Mouse (Mus musculus): ENCODE results near the gene Srsf1. TPM values are rescaled to one million over a fixed set of nuclear protein-coding genes. Genes with fewer than 3 reads are reported as not detected.

Srsf1 gene
- polyA plus RNA-seq, 1 experiment from 2014 or later, result 88.1 TPM

DNA sequence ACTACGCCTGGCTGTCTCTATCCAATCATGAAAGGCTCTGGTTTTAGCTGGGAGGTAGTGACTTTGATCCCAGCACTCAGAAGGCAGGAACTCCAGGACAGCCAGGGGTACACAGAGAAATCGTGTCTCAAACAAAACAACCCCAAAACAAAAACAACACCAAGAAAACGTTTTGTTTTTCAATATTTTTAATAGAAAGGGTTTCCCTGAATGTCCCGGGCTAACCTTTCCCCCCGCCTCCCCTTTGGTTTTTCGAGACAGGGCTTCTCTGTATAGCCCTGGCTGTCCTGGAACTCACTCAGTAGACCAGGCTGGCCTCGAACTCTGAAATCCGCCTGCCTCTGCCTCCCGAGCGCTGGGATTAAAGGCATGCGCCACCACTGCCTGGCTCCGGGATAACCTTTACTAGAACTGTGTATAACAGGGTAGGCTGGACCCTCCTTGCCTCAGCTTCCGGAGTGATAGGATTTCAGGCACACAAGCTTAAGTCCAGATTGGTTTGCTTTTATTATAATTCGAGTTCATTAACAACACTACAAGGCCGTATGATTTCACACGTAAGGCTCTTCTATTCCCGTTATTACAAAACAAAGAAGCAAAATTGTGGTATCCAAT is 743 bp upstream of the Srsf1 start:
- TF ChIP-seq EP300 (IDR thresholded peaks at IDR 0.05), result no peak
- no peak for TF ChIP-seq CTCF (IDR thresholded peaks at IDR 0.05)

DNA sequence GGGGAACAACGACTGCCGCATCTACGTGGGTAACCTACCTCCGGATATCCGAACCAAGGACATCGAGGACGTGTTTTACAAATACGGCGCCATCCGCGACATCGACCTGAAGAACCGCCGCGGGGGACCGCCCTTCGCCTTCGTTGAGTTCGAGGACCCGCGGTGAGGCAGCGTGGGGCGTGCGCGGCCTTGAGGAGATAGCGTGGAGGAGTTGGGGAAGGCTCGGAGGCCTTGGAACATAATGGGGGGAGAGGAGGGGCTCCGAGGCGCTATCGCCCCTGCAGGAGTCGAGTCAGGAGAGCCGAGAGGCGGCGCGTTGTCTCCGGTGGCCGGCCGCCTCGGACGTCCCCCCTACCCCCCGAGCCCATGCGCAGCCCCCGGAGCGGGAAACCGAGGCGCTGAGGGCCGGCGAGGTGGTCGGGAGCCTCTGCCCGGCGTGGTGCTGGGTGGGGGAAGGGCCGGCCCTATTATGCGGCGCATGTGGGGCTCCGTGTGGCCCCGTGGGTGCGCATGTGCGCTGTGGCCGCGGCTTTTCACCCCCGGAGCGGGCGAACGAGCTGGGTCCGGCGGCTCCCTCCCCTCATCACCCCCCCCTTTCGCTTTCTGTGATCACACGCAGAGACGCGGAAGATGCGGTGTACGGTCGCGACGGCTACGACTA is 828 bp downstream of the Srsf1 start:
- no peak for TF ChIP-seq EP300 (IDR thresholded peaks at IDR 0.05)
- TF ChIP-seq CTCF (IDR thresholded peaks at IDR 0.05), result no peak; the same call in 1 of the 2 replicates
- ATAC-seq, result peak; percentile 72
- WGBS, result under 1% methylated on average over 52 of the region's 76 CpGs

More for the DNA sequence above, 743 bp upstream of the Srsf1 start:
- DNase-seq (ENCODE audit: low spot score) (no peak), ATAC-seq (no peak)
- Histone ChIP-seq H3K9me3 (ENCODE audit: low read length) (no peaks in the 10 kb centered on the region), H3K9ac (replicated peaks; ENCODE audit: low read depth) (0 out of 2 replicates have a peak overlapping the region, but pooled peaks have one; percentile 96), H3K4me3 (ENCODE audit: low read depth, low read length) (peak overlapping the region; percentile 92; the same call in 1 of the 2 replicates), H3K27me3 (replicated peaks; ENCODE audit: insufficient read depth, low read length) (no peaks in the 10 kb centered on the region), H3K36me3 (ENCODE audit: insufficient read depth, low read length) (no peaks in the 10 kb centered on the region), H3K4me2 (replicated peaks; ENCODE audit: low read depth, low read length) (peak overlapping the region; percentile 66), H3K4me1 (ENCODE audit: insufficient read depth, low read depth, low read length) (peaks cover 7% of the 10 kb centered on the region; the same call in 1 of the 2 replicates), H3K27ac (ENCODE audit: low read length) (no peak overlapping the region)
- WGBS, result 53% methylated on average over 17 of the region's 17 CpGs

DNA sequence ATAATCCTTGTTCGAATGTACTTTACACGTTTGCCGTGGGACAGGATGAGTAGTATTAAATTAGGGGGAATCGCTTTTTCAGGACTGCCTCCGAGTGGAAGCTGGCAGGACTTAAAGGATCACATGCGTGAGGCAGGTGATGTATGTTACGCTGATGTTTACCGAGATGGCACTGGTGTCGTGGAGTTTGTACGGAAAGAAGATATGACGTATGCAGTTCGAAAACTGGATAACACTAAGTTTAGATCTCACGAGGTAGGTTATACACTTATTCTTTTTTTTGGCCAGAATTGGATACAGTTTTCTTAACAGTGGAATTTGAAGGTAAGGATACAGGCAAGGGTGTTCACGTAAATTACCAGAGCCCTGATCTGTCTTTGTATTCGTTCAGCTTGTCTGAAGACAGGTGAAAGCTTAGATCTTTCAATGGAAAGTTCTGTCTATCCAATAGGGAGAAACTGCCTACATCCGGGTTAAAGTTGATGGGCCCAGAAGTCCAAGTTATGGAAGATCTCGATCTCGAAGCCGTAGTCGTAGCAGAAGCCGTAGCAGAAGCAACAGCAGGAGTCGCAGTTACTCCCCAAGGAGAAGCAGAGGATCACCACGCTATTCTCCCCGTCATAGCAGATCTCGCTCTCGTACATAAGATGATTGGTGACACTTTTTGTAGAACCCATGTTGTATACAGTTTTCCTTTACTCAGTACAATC is 1.9 kb downstream of the Srsf1 start:
- Histone ChIP-seq H3K27me3 (replicated peaks; ENCODE audit: insufficient read depth, low read length) (no peaks in the 10 kb centered on the region), H3K27ac (ENCODE audit: low read length) (peak overlapping the region; percentile 21; the same call in 1 of the 2 replicates), H3K4me3 (ENCODE audit: low read depth, low read length) (peak overlapping the region; percentile 92), H3K4me2 (replicated peaks; ENCODE audit: low read depth, low read length) (peak overlapping the region; percentile 66), H3K4me1 (ENCODE audit: insufficient read depth, low read depth, low read length) (peaks cover 7% of the 10 kb centered on the region; the same call in 1 of the 2 replicates), H3K9ac (replicated peaks; ENCODE audit: low read depth) (peak overlapping the region; percentile 96), H3K9me3 (ENCODE audit: low read length) (no peaks in the 10 kb centered on the region), H3K36me3 (ENCODE audit: insufficient read depth, low read length) (no peaks in the 10 kb centered on the region)
- DNase-seq (ENCODE audit: low spot score) (no peak), ATAC-seq (no peak)
- WGBS, result 8% methylated on average over 26 of the region's 26 CpGs
- no peak for TF ChIP-seq EP300 (IDR thresholded peaks at IDR 0.05)
- TF ChIP-seq CTCF (IDR thresholded peaks at IDR 0.05), result peak; percentile 24

More for the DNA sequence above, 828 bp downstream of the Srsf1 start:
- no peaks in the 10 kb centered on the region for H3K27me3 ChIP-seq (replicated peaks; ENCODE audit: insufficient read depth, low read length)
- H3K27ac ChIP-seq (ENCODE audit: low read length), result peak overlapping the region; percentile 99
- peak overlapping the region; percentile 92 for H3K4me3 ChIP-seq (ENCODE audit: low read depth, low read length)
- H3K4me1 ChIP-seq (ENCODE audit: insufficient read depth, low read depth, low read length), result peaks cover 7% of the 10 kb centered on the region; the same call in 1 of the 2 replicates
- H3K4me2 ChIP-seq (replicated peaks; ENCODE audit: low read depth, low read length), result peak overlapping the region; percentile 66
- peak overlapping the region; percentile 96 for H3K9ac ChIP-seq (replicated peaks; ENCODE audit: low read depth)
- H3K36me3 ChIP-seq (ENCODE audit: insufficient read depth, low read length), result no peaks in the 10 kb centered on the region
- H3K9me3 ChIP-seq (ENCODE audit: low read length), result no peaks in the 10 kb centered on the region
- DNase-seq (ENCODE audit: low spot score), result peak; percentile 72

DNA sequence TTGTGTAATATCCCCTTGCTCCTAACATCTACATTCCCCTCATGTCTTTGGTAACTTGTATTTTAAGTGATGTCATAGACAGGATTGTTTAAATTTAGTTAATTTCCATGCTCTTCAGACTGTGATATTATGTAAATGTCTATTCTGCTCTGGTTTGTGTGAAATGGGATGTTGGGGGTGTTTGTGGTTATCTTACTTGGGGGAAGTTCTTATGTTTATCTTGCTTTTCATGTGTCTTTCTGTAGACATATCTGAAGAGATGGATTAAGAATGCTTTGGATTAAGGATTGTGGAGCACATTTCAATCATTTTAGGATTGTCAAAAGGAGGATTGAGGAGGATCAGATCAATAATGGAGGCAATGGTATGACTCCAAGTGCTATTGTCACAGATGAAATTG is 2.6 kb downstream of the Srsf1 start:
- no peak for ATAC-seq
- no peaks in the 10 kb centered on the region for H3K27me3 ChIP-seq (replicated peaks; ENCODE audit: insufficient read depth, low read length)
- no peak for DNase-seq (ENCODE audit: low spot score)
- peaks cover 7% of the 10 kb centered on the region; the same call in 1 of the 2 replicates for H3K4me1 ChIP-seq (ENCODE audit: insufficient read depth, low read depth, low read length)
- no peaks in the 10 kb centered on the region for H3K9me3 ChIP-seq (ENCODE audit: low read length)
- TF ChIP-seq EP300 (IDR thresholded peaks at IDR 0.05) (no peak), CTCF (IDR thresholded peaks at IDR 0.05) (no peak)
- H3K4me2 ChIP-seq (replicated peaks; ENCODE audit: low read depth, low read length), result no peak overlapping the region; the same call in 1 of the 2 replicates
- no peak overlapping the region for H3K27ac ChIP-seq (ENCODE audit: low read length)
- no peaks in the 10 kb centered on the region for H3K36me3 ChIP-seq (ENCODE audit: insufficient read depth, low read length)
- no peak overlapping the region for H3K4me3 ChIP-seq (ENCODE audit: low read depth, low read length)
- H3K9ac ChIP-seq (replicated peaks; ENCODE audit: low read depth), result no peak overlapping the region

DNA sequence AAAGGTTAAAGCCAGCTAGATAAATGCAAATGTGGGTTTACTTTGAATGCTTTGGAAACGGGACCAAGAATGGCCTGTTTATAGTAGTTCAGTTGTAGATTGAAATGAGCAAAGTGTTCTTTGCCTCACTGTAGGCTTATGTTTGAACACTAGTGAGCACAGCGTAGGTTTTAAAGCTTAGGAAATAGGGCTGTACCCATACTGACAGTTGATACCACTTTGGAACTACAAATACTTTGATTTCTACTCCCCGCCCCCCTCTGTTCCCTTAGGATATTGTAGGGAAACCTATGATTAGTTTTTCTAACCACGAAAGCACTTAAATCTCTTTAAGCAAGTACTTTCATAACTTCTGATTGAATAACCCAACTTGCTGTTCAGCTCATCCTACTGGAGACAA is 5.5 kb downstream of the Srsf1 start:
- H3K9ac ChIP-seq (replicated peaks; ENCODE audit: low read depth), result no peak overlapping the region
- peaks cover 4% of the 10 kb centered on the region; the same call in 1 of the 2 replicates for H3K4me1 ChIP-seq (ENCODE audit: insufficient read depth, low read depth, low read length)
- no peak overlapping the region for H3K27ac ChIP-seq (ENCODE audit: low read length)
- no peak for DNase-seq (ENCODE audit: low spot score)
- no peak for ATAC-seq
- no peak overlapping the region for H3K4me3 ChIP-seq (ENCODE audit: low read depth, low read length)
- H3K36me3 ChIP-seq (ENCODE audit: insufficient read depth, low read length), result no peaks in the 10 kb centered on the region; the same call in 1 of the 2 replicates
- no peak overlapping the region for H3K4me2 ChIP-seq (replicated peaks; ENCODE audit: low read depth, low read length)
- no peaks in the 10 kb centered on the region for H3K27me3 ChIP-seq (replicated peaks; ENCODE audit: insufficient read depth, low read length)
- H3K9me3 ChIP-seq (ENCODE audit: low read length), result no peaks in the 10 kb centered on the region
- TF ChIP-seq EP300 (IDR thresholded peaks at IDR 0.05), result no peak
- TF ChIP-seq CTCF (IDR thresholded peaks at IDR 0.05), result no peak
- 79% methylated on average over 4 of the region's 4 CpGs for WGBS

DNA sequence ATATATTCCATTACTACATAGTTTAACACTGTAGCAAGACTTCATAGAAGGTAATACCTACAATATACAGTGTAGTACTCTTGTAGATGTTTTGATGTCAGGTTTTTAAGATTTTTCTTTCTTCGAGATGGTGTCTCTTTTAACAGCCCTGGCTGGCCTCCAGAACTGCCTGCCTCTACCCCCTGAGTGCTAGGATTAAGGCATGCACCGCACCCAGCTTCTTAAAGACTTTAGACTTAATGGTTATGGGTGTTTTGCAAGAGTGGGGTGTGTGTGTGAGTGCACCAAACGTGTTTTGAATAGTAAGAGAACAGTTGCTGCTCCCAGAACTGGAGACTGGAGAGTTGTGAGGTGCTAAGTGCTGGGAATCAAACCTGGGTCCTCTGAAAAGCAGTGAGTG is 6.6 kb downstream of the Srsf1 start:
- Histone ChIP-seq H3K27me3 (replicated peaks; ENCODE audit: insufficient read depth, low read length) (no peaks in the 10 kb centered on the region), H3K9ac (replicated peaks; ENCODE audit: low read depth) (no peak overlapping the region), H3K27ac (ENCODE audit: low read length) (no peak overlapping the region), H3K4me2 (replicated peaks; ENCODE audit: low read depth, low read length) (no peak overlapping the region), H3K4me3 (ENCODE audit: low read depth, low read length) (no peak overlapping the region), H3K4me1 (ENCODE audit: insufficient read depth, low read depth, low read length) (peaks cover 4% of the 10 kb centered on the region; the same call in 1 of the 2 replicates), H3K9me3 (ENCODE audit: low read length) (no peaks in the 10 kb centered on the region), H3K36me3 (ENCODE audit: insufficient read depth, low read length) (no peaks in the 10 kb centered on the region; the same call in 1 of the 2 replicates)
- 41% methylated on average over 3 of the region's 3 CpGs for WGBS
- TF ChIP-seq EP300 (IDR thresholded peaks at IDR 0.05) (no peak), CTCF (IDR thresholded peaks at IDR 0.05) (no peak)
- DNase-seq (ENCODE audit: low spot score), result no peak
- peak; percentile 11; the same call in 1 of the 2 replicates for ATAC-seq
